Mouse (Mus musculus) right cerebral cortex, adult 18-20 months (tissue): Measurements from ENCODE around the gene Tfg.

Source experiments
- DNase-seq: peaks from one replicate; pipeline ENCODE4 v3.0.0; 2022; ENCODE audit warnings: mixed read lengths

Tfg gene

DNA sequence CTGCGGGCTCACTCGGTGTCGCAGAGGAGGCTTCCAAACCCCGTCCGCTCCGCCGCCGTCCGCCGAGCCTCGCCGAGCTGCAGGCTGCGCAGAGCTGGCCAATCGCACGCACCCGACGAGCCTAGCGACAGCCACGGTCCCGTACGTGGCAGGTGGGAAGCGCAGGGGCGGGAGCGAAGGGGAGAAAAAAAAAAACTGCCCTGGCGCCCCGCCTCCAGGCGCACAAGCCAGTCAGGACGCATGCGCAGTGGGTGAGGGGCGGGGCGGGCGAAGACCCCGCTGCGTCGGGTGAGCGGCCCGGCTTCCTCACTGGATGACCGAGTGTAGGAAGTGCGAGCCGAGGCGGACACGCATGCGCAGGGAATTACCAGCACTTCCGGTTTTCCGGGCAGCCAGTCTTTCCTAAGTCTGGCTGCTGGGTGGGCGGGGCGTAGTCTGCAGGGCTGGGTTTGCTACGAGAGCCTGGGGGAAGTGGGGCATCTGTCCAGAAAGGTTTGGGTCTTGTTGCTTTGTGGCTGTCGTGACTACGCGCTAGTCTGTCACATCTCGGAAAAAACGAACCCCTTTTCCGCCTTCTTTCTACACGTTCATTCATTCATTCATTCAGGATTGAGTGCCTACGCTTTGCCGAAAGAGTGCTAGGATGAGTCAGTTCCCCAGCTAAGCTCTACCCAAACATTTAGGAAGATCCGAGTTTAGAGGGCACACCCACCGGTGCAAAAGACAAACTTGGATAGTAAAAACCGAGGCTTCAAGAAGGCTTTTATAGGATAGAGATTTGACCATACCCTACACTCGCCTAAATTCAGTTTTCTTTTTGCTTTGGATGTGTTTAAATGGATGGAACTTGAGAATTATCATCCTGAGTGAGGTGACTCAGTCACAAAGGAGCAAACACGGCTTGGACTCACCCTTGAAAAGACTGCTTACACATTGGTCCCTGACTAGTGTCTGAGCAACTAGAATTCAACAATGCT is at the start of gene Tfg:
Gene Tfg, minus strand, starts transcription at position 227 of the 977 bp plus-strand sequence.
- DNase-seq = peak; percentile 99

DNA sequence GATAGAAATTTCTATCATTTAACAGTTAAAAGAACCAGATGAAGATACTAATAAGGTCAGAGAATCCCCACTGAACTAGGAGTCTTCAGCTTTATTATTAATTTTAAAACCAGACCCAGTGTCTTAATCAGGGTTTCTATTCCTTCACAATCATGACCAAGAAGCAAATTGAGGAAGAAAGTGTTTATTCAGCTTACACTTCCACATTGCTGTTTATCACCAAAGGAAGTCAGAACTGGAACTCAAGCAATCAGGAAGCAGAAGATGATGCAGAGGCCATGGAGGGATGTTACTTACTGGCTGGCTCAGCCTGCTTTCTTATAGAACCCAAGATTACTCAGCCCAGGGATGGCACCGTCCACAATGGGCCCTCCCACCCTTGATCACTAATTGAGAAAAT is 11.8 kb upstream of the Tfg start:
- DNase-seq = no peak

DNA sequence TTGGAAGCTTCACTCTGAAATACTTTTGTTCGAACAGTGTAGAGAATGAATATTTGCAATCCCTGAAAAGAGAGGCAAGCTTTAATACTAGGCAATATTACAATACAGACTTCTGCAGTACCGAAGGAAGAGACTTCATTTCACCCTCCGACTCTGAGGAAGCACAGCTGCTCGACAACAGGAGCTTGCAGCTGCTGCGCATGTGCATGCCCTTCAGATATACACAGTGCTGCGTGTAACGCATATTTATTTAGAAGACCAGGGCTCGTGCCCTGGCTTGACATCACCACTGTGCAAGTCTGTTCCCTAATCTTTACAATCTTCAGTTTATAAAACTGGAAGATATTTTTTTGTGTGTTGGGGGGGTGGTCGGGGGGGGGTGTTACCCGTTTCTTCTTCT is 7.7 kb upstream of the Tfg start:
- DNase-seq = no peak

DNA sequence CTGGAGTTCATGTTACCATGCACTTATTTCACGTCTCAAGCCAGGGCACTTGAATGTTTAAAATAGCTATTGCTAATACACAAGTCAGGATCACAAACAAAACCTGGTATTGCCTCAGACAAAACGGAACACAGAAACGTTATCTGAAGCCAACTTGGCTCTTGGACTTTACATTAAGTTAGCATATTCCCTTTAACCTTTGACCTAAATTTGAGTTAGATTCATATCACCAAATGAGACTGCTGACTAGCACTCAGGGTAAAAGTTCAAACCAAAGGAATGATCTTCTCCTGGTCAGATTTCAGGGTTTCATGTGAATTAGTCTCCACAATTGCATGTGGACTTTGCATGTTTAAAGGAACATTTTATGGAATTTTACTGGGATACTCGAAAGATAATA is 5.1 kb upstream of the Tfg start:
- DNase-seq = no peak

DNA sequence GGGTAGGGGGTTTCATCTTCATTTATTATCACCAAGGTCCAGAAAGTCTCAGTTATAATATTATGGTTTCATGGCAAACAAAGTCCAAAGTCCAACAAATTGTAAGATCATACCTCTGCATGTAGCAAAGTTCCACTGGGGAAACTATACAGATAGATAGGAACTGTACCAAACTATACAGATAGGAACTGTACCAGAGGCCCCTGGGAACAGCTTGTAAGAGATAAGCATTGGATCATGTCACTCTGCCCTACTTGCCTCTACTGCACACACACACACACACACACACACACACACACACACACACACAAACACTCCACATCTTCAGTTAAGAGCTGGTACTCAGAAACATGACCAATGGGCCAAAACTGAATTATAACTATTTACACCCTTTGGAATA is 1.8 kb upstream of the Tfg start:
- DNase-seq = no peak

DNA sequence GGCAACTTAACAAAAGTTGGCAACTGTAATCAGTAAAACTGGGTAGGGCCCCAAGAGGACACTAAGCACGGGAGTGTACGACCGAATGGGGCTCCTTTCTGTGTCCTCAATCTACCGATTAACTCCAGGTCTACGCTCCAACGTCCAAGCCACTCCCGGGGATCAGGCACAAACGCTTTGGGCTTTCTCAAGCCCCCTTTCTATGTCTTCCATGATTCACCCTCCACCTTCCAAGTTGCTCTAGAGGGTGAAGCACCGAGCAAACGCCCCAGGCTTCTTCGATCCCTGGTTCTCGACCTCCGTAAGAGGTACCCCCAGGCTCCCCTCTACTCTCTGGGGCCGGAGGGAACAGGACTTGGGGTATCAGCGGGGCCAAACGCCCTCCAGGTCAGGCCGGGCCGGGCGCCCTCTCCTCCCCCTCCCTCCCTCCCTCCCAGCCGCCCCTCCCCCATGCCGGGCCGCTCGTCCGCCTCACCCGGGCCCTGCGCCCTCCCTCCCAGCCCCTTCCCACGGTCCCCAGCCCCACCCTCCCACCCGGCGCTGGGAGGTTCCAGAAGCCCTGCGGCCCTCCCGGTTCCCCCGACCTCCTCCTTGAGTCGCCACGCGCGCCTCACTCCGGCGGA is 582 bp downstream of the Tfg start:
- no peak for DNase-seq

DNA sequence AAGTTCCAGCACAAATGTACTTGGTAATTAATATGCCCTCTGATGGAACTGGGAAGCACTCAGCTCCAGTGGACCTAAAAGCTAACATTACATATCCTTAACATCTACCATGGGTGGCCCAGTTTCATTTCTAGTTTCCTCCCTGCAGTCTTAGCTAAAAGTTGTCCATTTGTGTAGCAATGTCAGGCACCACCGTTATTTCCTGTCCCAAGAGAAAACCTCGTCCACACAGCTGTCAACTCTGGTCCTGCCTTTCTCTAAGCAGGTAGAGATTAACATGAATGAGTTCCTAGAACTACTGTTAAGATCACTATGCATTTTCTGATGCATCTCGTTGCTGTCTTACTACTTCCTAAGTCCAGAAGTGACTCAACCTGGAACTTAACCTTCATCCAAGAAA is 1.6 kb downstream of the Tfg start:
- no peak for DNase-seq

DNA sequence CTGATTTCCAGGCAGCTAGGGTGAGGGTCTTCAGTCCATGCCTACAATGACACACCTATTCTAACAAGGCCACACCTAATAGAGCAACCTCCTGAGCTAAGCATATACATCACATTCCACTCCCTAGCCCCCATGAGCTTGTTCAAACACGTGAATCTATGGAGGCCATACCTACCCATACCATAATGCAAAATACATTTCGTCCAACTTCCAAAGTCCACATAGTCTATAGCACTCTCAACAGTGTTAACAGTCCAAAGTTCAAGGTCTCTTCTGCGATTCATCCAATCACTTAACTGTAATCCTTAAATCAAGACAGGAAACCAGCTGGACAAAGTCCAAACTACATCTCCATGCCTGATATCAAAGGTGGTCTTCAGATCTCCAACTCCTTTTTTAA is 7.2 kb downstream of the Tfg start:
- no peak for DNase-seq

DNA sequence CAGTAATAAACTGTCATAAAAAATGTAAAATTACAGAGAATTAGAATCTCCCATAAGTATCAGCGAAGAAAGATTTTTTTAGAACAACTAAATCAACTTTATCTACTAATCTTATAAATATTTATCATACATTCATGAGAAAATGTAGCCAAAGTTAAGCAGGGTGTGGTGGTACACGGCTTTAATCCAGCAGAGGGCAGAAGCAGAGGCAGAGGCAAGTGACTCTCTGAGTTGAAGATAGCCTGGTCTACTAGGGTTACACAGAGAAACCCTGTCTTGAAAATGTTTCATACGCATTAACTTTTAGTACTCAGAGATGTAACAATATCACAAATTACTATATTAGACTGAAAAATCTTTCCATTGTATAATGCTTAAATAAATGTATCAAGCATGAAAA is 11.5 kb downstream of the Tfg start:
- no peak for DNase-seq

DNA sequence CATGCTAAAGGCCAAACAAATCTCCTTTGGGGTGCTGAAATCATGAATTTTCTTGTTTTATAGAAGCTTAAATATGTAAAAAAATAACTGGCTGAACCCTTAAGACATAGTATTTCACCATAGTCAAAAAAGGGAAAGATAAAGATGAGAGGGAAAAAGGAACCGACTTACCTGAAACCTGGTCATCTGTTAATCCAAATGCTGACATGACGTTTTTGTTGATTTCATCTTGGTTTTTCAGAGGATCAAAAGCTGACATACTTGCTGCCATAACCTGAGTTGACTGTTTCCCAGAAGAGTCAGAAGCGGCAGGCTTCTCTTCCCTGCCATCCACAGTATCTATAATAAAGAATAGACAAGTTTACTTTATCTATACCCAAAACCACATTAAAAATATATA is 16.4 kb downstream of the Tfg start:
- no peak for DNase-seq

DNA sequence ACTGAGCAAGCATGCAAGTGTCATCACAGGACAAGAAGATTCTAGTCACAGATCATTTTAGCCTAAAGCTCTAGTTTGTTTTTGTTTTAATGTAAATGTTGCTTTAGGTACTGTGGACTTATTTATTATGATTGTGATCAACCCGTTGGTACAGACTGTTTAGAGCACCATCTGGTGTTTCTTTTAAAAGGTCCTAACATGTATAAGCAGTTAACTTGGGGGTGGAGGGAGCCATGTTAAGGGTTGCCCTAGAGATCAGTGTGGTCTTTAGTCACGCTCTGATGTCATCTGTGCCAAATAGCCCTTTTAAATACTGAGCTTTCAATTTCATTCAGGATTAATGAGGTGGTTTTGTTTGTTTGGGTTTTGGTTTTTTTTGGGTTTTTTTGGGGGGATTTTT is 20.8 kb downstream of the Tfg start:
- no peak for DNase-seq

DNA sequence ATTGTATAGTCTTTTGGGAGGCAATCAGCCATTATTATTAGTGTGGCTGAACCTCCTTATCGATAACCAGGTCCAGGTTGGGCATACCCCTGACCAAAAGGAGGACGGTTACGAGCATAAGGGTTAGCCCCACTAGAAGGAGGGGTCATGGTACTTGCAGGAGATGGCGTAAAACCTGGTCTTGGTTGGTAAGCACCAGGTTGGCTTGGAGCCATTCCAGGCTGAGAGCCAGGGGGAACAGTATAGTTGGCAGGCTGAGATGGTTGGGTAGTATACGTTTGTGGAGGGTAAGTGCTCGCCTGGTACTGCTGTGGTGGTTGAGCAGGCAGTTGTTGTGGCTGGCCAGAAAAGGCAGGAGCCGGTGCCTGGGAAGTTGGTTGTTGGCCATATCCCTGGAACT is 26.5 kb downstream of the Tfg start:
- no peak for DNase-seq

DNA sequence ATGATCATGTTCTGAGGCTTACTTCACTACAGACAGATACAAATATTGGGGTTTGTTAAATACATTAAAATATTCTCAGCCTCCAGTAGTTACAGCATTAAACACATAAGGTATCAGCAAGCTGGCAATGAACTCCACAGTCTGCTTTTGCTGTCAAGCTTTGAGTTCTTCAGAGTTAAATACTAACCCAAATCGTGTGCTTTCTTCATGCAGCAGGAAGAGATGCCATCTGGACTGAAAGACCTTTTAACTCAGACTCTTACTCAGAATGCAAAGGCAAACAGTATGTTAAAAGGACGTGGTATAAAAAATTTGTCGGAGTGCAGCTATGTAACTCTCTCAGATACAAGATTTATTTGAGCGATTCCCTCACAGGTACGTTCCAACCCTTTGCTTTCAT is 30.5 kb downstream of the Tfg start:
- no peak for DNase-seq

DNA sequence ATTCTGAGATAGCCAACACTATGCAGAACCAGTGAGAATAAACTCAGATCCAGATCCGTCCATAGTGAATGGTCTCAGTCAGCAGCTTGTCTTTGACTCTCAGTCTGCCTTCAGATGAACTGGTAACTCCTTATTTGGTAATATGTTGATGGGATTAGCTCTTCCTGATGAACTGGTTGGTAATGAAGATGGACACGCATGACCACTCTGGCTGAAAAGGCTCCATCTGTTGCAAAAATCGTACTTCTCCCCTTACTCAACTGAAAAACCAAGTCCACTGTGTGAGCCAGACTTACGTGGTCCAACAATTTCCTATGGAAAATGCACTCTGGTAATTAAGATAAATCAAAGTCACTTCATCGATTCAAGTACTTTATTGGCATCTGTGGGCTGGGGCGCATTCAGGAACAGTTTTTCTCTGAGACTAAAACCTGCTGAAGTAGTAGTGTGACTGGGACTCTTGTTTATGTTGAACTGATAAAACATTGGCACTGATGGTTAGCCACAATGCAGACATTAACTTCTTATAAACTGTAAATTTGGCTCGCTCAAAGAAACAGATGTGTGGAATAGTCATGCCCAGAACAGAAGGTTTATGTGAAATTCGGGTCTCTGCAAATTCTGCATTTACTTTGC is 36.1 kb downstream of the Tfg start:
- no peak for DNase-seq

DNA sequence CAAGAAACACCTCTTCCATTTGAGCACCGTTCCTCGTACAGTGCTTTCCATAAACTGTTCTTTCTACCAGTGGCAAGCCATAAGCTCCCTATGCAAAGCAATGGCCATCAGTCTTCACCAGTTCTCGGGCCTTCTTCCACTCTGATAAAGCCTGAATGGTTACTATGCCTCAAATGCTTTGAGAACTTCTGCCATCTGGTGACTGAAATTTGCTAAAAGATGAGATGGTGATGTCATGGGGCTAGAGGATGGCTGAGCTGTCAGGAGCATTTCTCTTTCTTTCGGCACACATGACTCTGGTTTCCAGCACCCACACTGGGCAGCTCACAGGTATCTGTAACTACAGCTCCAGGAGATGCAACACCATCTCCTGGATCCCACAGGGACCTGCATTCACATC is 40.1 kb downstream of the Tfg start:
- peak; percentile 58 for DNase-seq

DNA sequence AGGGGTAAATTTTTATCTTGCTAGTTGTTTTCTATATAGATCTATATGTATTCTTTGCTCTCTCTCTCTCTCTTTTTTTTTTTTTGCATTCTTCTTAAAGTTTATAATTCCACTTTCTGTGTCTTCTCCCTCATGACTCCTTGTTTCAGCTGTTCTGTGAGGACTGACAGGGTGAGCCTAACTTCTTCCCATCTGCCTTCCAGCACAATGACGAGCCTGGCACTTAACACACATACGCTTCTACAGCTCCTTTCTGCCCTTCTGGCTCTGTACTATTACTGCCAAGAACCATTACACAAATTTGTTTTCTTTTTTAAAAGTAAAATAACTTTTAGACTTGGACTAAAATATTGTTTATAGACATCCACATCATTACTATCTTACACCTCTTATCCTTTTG is 43.8 kb downstream of the Tfg start:
- no peak for DNase-seq

DNA sequence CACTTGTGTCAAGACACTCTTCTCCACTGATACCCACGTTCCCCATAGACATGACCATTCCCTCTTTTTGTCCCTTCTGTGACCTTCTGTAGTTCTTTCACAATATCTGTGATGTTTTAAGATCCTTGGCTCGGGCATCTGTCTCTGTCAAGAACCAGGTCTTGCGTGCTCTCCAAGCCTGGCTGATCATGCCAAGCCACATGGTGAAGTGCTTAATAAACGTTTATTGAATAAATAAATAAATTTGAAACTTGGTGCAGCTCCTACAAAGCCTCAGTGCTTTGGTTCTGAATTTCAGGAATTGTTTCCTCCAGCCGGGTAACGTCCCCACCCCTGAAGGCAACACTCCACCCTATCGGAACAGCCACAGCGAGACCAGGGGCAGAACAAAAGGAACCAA is 46.3 kb downstream of the Tfg start:
- no peak for DNase-seq

DNA sequence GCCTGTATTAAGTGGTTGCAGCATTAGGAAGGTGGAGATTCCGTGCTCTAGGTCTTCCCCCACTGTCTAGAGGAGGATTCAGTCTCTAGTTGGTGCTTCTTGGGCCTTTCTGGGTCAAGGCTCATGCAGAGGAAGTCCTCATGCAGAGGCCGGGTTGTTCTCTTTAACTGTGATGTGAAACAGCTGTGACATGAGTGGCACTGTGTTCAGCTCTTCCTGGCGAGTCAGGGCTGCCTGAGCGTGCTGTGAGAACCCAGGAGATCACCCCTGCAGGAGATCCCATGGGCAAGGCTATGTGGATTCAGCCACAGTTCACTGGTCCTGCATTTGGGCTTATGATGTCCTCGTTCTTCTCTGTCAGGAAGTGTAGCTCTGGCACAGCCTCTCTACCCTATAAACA is 47.7 kb downstream of the Tfg start:
- DNase-seq = no peak

DNA sequence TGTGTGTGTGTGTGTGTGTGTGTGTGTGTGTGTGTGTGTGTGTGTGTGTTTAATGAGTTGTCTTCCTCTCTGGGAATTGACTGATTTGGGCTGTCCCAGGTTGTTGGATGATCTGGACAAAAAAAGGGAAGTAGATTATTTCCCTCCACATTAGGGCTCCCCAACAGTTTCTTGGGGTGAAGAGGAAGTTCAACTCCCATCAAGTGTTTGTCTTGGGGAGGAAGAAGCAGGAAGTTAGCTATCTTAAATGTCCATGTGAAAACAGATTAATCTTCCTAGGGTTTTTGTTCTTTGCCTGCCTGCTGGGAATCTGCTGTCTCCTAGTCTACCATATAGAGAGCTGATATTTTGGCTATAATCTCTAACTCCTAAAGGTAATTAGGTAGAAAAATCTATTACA is 58.4 kb downstream of the Tfg start:
- no peak for DNase-seq

DNA sequence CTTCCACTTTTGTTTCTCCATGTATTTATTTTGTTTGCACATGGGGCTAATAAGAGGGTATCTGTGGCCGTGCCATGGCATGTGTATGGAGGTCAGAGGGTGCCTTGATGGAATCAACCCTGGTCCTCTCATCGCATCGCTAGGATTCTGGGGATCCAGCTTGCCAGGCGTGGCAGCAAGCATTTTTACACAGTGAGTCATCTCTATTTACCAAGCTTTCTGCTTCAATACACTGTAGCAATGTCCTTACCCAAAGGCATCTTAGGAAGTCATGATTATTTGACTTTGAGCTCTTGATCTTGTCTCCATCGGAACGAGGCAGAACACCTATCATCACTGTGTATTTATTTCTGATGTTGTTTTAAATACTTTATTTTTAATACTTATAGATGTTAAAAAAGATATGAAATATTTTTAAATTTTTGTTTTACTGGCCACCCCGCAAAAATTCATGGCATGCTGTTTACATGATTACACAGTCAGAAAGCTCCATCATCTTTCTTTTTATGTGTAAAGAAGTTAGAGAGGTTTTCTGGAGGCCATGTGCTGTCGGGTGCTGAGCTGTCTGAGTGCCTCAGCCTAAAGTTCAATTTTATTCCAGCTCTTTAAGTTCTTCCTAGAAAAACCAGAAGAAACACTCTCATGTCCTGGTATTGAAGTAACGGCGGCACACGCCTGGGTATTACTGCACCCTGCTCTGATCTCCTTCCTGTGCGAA is 61.9 kb downstream of the Tfg start:
- DNase-seq = no peak

DNA sequence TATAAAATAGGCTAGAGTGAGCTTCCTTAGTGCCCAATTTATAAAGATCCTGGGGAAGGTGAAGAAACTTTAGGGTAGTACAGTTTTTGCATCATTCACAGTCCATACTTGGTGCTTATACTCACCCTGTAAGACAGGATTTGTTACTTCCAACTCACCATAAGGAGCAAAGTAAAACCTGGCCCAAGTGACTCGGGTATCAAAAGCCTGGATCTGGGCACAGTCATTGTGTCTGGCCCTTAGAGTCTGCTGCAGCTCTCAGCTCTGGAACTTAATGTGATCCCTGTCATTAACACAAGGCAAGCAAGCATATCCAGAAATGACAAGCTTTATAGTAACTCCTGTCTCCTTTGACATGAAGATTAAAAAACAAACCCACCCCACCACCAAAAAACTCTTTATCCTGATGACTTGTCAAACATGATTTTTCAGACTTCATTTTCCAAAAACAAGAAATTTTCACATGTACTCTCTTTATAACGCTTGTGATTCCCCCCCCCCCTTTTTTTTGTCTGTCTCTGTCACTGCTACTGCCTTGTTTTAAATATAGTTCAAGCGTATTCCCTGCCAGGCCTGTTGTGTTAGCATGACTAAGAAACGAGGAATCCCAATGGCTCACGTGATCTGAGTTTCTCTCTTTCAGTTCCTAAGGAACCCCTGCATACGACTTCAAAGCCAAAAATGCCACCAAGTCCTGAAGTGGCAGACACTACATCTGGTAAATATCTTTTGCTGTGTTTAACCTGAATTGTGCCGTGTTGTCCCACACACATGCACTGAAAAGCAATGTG is 70.7 kb downstream of the Tfg start:
- DNase-seq = no peak

DNA sequence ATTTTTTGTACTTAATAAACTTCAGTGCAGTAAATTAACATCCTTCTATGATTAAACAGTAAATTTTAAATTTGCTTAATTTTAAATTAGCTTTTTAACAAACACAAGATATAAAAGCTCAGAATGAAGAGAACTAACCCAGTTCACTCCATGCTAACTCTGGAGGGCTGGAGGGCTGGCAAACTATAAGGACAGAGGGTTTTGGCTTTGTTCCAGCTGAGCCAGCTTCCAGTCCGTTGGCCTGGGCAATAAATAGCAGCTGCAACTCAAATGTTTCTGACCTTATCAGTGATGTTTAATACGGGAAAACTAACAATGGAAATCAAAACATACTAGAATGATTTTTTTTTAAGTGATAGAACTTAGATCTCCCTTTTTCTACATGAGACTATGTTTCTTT is 72.0 kb downstream of the Tfg start:
- no peak for DNase-seq
